Mouse (Mus musculus): Measurements from ENCODE around the gene Spata25.

DNA sequence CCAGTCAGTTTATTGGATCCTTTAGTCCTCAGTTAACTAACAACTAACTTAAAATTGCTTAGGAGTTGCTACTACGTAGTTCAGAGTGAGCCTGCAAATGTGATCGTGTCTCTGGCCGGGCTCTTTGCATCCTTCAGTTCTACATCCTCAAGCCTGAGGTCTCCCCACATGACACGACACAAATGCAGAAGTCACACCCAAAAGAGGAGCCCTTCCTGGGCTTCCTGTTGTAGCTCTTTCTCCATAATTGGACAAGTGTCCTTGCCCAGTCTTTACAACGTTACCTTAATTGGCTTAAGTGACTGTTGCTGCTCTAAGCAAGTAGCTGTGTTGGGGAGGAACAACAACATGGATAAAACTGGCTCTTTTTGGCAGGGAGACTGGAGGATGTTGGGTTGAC is 13.0 kb downstream of the Spata25 start:
- no peak for TF ChIP-seq POLR2A (IDR thresholded peaks at IDR 0.05; ENCODE audit: insufficient read length, low read depth)
- no peak for TF ChIP-seq E2F4 (IDR thresholded peaks at IDR 0.05; ENCODE audit: insufficient read depth)
- TF ChIP-seq CEBPB (IDR thresholded peaks at IDR 0.05; ENCODE audit: insufficient read depth, poor library complexity, severe bottlenecking) = no peak
- no peak for TF ChIP-seq MAX (IDR thresholded peaks at IDR 0.05; ENCODE audit: low read depth)
- TF ChIP-seq MYOD1 (IDR thresholded peaks at IDR 0.05; ENCODE audit: control insufficient read depth in 1 of 3, insufficient read length in 2 of 3, low read depth in 2 of 3) = no peak
- TF ChIP-seq USF1 (IDR thresholded peaks at IDR 0.05; ENCODE audit: low read depth) = no peak
